Mouse (Mus musculus): ENCODE results near the gene Esrrb. TPM values are rescaled to one million over a fixed set of nuclear protein-coding genes. Genes with fewer than 3 reads are reported as not detected.

The Esrrb gene
- polyA plus RNA-seq, 1 experiment from 2014 or later = 0.06 TPM

GRCm38 (mm10) chr12:86478908-86479307 is 118.0 kb downstream of the Esrrb start:
- no peaks in the 10 kb centered on the region for H3K27me3 ChIP-seq (ENCODE audit: low read depth, poor library complexity, severe bottlenecking)
- DNase-seq (ENCODE audit: low spot score) = no peak
- no peaks in the 10 kb centered on the region for H3K9me3 ChIP-seq (replicated peaks)
- H3K27ac ChIP-seq = no peak overlapping the region
- no peaks in the 10 kb centered on the region for H3K36me3 ChIP-seq
- WGBS = 75% methylated on average over 5 of the region's 5 CpGs
- H3K4me3 ChIP-seq = no peak overlapping the region
- peaks cover 9% of the 10 kb centered on the region; the same call in 1 of the 2 replicates for H3K4me1 ChIP-seq

DNA sequence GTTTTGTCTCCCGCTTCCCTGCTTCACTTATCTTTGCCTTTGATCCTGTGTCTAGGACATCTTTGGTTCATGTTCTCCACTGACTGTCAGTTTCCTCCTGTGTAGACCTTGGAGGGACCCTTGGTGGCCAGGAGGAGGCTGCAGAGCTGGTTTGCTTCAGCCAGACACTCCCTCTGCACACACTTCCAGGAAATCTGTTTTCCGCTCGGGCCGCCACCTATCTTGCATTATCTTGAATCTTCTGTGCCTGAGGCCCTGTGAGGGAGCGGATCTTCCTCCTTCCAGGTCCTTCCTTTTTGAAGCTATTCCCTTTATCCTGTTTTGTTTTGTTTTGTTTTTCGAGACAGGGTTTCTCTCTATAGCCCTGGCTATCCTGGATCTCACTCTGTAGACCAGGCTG is 121.1 kb downstream of the Esrrb start:
- no peak overlapping the region for H3K27ac ChIP-seq
- no peak for DNase-seq (ENCODE audit: low spot score)
- peaks cover 13% of the 10 kb centered on the region; the same call in 1 of the 2 replicates for H3K4me1 ChIP-seq
- WGBS = 78% methylated on average over 6 of the region's 6 CpGs
- no peak overlapping the region for H3K4me3 ChIP-seq
- no peaks in the 10 kb centered on the region for H3K9me3 ChIP-seq (replicated peaks)
- no peaks in the 10 kb centered on the region for H3K36me3 ChIP-seq
- no peaks in the 10 kb centered on the region for H3K27me3 ChIP-seq (ENCODE audit: low read depth, poor library complexity, severe bottlenecking)

DNA sequence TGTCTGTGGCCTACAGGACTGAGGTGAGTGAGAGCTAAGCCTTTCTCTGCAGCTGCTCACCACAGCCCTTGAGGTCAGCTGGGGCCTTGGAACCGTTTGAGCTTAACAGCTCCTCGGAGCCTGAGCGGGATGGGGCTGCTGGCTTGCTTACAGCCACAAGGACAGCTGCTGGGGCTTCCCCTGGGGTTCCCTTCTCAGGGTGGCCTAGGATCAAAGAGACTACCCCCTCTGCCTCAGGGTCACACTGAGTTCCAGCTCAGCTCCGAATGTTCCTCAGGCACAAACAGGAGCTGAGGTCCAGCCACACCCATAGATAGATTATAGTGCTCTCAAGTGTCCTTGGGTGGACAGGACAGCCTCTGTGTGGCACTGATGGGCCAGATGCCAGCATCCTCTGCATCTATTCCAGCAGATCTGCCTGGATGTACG is 122.5 kb downstream of the Esrrb start:
- H3K4me1 ChIP-seq = peaks cover 13% of the 10 kb centered on the region; the same call in 1 of the 2 replicates
- H3K27me3 ChIP-seq (ENCODE audit: low read depth, poor library complexity, severe bottlenecking) = no peaks in the 10 kb centered on the region
- H3K36me3 ChIP-seq = no peaks in the 10 kb centered on the region
- 45% methylated on average over 5 of the region's 5 CpGs for WGBS
- H3K27ac ChIP-seq = no peak overlapping the region
- H3K4me3 ChIP-seq = no peak overlapping the region
- no peak for DNase-seq (ENCODE audit: low spot score)
- H3K9me3 ChIP-seq (replicated peaks) = no peaks in the 10 kb centered on the region

DNA sequence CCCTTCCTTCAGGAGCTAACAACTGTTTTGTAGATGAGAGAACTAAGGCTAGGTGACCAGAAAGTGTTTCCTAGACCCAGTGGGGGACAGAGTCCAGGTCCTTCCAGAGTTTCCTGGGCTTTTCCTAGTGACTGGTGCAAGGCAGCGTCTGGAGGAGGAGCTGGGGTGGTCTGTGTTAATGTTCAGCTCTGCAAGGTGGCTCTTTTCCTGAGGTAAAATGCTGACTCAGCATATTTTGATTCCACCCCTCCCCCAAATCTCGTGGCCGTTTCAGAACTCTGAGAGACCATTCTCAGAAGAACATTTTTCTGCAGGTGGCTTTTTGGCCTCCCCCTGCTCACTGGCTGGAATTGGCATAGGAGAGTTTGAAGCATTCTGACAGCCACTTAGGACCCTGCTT is 127.1 kb downstream of the Esrrb start:
- Histone ChIP-seq H3K27me3 (ENCODE audit: low read depth, poor library complexity, severe bottlenecking) (no peaks in the 10 kb centered on the region), H3K36me3 (no peaks in the 10 kb centered on the region), H3K27ac (no peak overlapping the region), H3K9me3 (replicated peaks) (no peaks in the 10 kb centered on the region), H3K4me3 (no peak overlapping the region), H3K4me1 (peaks cover 21% of the 10 kb centered on the region)
- 82% methylated on average over 3 of the region's 3 CpGs for WGBS
- DNase-seq (ENCODE audit: low spot score) = no peak

DNA sequence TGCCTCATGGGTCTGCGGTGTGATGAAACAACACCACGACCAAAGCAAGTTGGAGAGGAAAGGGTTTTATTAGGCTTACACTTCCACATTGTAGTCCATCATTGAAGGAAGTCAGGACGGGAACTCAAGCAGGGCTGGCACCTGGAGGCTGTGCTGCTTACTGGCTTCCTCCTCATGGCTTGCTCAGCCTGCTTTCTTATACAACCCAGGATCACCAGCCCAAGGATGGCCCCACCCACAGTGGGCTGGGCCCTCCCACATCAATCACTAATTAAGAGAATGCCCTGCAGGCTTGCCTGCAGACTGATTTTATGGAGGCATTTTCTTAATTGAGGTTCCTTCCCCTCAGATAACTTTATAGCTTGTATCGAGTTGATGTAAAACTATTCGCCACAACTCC is 129.1 kb downstream of the Esrrb start:
- H3K4me3 ChIP-seq = no peak overlapping the region
- no peak for DNase-seq (ENCODE audit: low spot score)
- peaks cover 14% of the 10 kb centered on the region; the same call in 1 of the 2 replicates for H3K4me1 ChIP-seq
- 69% methylated on average over 5 of the region's 5 CpGs for WGBS
- no peaks in the 10 kb centered on the region for H3K36me3 ChIP-seq
- H3K9me3 ChIP-seq (replicated peaks) = no peaks in the 10 kb centered on the region
- no peak overlapping the region for H3K27ac ChIP-seq
- no peaks in the 10 kb centered on the region for H3K27me3 ChIP-seq (ENCODE audit: low read depth, poor library complexity, severe bottlenecking)

GRCm38 (mm10) chr12:86491500-86491899 is 130.6 kb downstream of the Esrrb start:
- no peak for DNase-seq (ENCODE audit: low spot score)
- H3K4me1 ChIP-seq = peaks cover 14% of the 10 kb centered on the region; the same call in 1 of the 2 replicates
- no peak overlapping the region for H3K27ac ChIP-seq
- no peak overlapping the region for H3K4me3 ChIP-seq
- H3K27me3 ChIP-seq (ENCODE audit: low read depth, poor library complexity, severe bottlenecking) = no peaks in the 10 kb centered on the region
- no peaks in the 10 kb centered on the region for H3K36me3 ChIP-seq
- WGBS = 81% methylated on average over 3 of the region's 3 CpGs
- H3K9me3 ChIP-seq (replicated peaks) = no peaks in the 10 kb centered on the region

DNA sequence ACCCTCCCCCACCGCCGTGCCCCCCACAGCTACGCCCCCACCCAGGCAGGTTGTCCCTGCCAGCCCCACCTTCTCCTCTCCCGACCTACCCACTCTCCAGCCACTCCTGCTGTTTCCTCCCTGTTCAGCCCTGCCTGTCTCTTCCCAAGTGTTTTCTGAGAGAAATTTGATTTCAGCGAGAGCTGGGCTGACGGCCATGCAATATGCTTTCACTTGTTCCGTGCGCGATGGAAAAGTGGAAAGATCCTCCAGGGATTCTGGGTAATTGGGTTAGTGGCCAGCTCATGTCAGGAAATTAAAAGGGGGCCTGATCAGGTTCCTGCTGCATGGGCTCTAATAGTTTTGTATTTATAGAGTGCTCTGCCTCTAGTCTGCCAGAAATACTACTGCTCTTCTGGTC is 131.9 kb downstream of the Esrrb start:
- no peaks in the 10 kb centered on the region for H3K27me3 ChIP-seq (ENCODE audit: low read depth, poor library complexity, severe bottlenecking)
- H3K36me3 ChIP-seq = no peaks in the 10 kb centered on the region
- WGBS = 44% methylated on average over 8 of the region's 9 CpGs
- H3K9me3 ChIP-seq (replicated peaks) = no peaks in the 10 kb centered on the region
- no peak overlapping the region; the same call in 1 of the 2 replicates for H3K4me3 ChIP-seq
- no peak for DNase-seq (ENCODE audit: low spot score)
- H3K4me1 ChIP-seq = peaks cover 14% of the 10 kb centered on the region; the same call in 1 of the 2 replicates
- H3K27ac ChIP-seq = no peak overlapping the region

DNA sequence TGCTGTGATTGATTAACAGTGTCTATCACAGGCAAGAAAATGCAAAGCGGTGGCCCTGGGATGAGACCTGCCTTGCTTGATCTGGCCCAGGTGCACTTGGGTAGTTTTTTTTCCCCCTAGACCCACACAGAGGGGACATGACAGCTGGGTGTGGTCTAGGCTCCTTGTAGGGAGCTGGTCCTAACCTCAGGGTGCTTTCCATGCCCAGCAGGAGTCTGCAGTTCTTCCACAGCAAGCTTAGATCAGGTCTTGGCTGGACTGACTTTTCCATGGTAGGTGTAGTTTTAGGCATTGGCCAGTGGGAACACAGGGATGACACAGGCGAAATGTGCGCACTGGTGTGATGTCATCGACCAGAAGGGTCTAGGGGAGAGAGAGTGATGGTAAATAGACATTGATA is 136.2 kb downstream of the Esrrb start:
- H3K4me3 ChIP-seq = no peak overlapping the region
- no peaks in the 10 kb centered on the region for H3K27me3 ChIP-seq (ENCODE audit: low read depth, poor library complexity, severe bottlenecking)
- peaks cover 16% of the 10 kb centered on the region; the same call in 1 of the 2 replicates for H3K4me1 ChIP-seq
- H3K27ac ChIP-seq = no peak overlapping the region
- H3K36me3 ChIP-seq = no peaks in the 10 kb centered on the region
- no peaks in the 10 kb centered on the region for H3K9me3 ChIP-seq (replicated peaks)
- WGBS = 94% methylated on average over 4 of the region's 4 CpGs
- no peak for DNase-seq (ENCODE audit: low spot score)

GRCm38 (mm10) chr12:86498765-86499164 is 137.8 kb downstream of the Esrrb start:
- no peak for DNase-seq (ENCODE audit: low spot score)
- WGBS = 47% methylated on average over 6 of the region's 6 CpGs

DNA sequence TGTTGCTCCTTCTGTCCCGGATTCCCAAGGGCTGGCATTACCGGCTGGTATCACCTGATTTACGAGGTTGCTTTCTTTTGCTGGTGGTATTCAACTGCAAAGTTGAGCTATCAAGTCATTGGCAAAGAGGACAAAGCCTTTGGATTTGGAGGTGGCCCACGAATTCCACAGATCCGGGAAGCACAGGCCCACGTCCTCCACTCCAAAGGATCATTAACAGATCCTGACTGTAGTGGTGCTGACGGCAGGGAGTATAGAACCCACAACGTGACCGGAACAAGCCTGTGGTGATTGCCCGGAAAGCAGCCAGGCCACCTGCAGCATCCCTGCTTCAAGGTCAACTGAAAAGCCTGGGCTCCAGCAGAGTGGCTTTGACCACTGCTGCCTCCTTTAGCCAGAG is 140.8 kb downstream of the Esrrb start:
- Histone ChIP-seq H3K27me3 (ENCODE audit: low read depth, poor library complexity, severe bottlenecking) (peaks cover 22% of the 10 kb centered on the region), H3K4me1 (peaks cover 9% of the 10 kb centered on the region; the same call in 1 of the 2 replicates), H3K36me3 (no peaks in the 10 kb centered on the region), H3K9me3 (replicated peaks) (no peaks in the 10 kb centered on the region), H3K4me3 (no peak overlapping the region), H3K27ac (no peak overlapping the region)
- 79% methylated on average over 10 of the region's 10 CpGs for WGBS
- DNase-seq (ENCODE audit: low spot score) = no peak

More at GRCm38 (mm10) chr12:86498765-86499164, 137.8 kb downstream of the Esrrb start:
- Histone ChIP-seq H3K27me3 (ENCODE audit: low read depth, poor library complexity, severe bottlenecking) (no peaks in the 10 kb centered on the region), H3K4me1 (peaks cover 8% of the 10 kb centered on the region; the same call in 1 of the 2 replicates), H3K4me3 (no peak overlapping the region), H3K27ac (no peak overlapping the region), H3K9me3 (replicated peaks) (no peaks in the 10 kb centered on the region), H3K36me3 (no peaks in the 10 kb centered on the region)

- Histone ChIP-seq H3K9me3 (replicated peaks) (no peaks in the 10 kb centered on the region), H3K27me3 (ENCODE audit: low read depth, poor library complexity, severe bottlenecking) (peaks cover 39% of the 10 kb centered on the region), H3K27ac (no peak overlapping the region), H3K36me3 (no peaks in the 10 kb centered on the region), H3K4me3 (no peak overlapping the region), H3K4me1 (peaks cover 8% of the 10 kb centered on the region)
- WGBS = 79% methylated on average over 4 of the region's 4 CpGs
- DNase-seq (ENCODE audit: low spot score) = no peak
Observed at GRCm38 (mm10) chr12:86503921-86504320, 143.0 kb downstream of the Esrrb start.

DNA sequence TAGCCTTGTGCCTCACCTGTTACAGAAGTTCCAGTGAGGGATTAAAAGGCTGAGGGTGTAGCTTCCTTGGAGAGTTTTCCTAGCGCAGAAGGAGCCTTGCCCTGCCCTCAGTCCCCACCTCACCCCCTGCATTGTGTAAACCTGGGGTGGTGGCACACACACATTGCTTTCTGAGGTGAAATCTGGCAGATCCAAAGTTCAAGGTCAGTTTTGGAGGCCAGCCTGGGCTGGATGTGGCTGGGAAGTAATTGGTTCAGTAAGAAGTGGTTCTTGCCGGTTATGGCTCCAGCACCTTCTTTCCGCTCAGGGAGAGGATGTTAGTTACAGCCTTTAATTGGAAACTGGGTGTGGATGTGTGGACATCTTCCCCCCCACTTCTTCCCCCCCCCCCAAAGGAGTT is 143.4 kb downstream of the Esrrb start:
- no peak for DNase-seq (ENCODE audit: low spot score)
- Histone ChIP-seq H3K9me3 (replicated peaks) (no peaks in the 10 kb centered on the region), H3K4me1 (peaks cover 12% of the 10 kb centered on the region), H3K27me3 (ENCODE audit: low read depth, poor library complexity, severe bottlenecking) (peaks cover 40% of the 10 kb centered on the region), H3K36me3 (no peaks in the 10 kb centered on the region), H3K27ac (no peak overlapping the region), H3K4me3 (no peak overlapping the region)
- WGBS = 88% methylated on average over 3 of the region's 3 CpGs

- H3K27me3 ChIP-seq (ENCODE audit: low read depth, poor library complexity, severe bottlenecking) = peaks cover 68% of the 10 kb centered on the region
- H3K27ac ChIP-seq = no peak overlapping the region
- no peaks in the 10 kb centered on the region for H3K36me3 ChIP-seq
- peaks cover 24% of the 10 kb centered on the region for H3K4me1 ChIP-seq
- no peak overlapping the region for H3K4me3 ChIP-seq
- WGBS = 82% methylated on average over 10 of the region's 10 CpGs
- DNase-seq (ENCODE audit: low spot score) = no peak
- no peaks in the 10 kb centered on the region for H3K9me3 ChIP-seq (replicated peaks)
Observed at GRCm38 (mm10) chr12:86507741-86508140, 146.8 kb downstream of the Esrrb start.

All from limb, embryonic 10.5 days (tissue).